ENCODE assay signal across 23 mouse cellular contexts in the genomic region with DNA sequence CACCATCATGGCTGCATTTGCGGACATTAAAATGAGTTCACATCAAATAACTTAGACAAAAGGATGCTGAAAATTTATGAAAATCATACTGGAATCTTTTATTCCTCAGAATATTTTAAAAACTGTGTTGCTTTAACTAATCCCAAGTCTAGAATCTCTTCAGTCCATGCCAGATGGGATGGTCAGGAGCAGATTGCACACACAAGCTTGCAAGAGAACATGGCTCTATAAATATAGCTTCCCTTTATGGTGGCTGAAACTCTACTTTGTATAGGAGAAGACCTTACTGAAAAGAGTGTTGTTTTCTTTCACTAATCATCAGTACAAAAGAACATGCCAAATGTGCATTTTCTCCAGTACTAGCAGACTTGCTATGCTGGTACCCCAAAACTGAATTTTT.
DNase-seq lines count a peak whose midpoint lies in the region; ATAC-seq and TF ChIP-seq lines count a peak whose summit lies in the region.
"Had no signal": no experiment of that assay in that cellular context is flagged by ENCODE, and none has a peak within 500 bp of the region (broad histone marks: within the 10 kb centered on the region; RNA-seq: fewer than 3 reads in every experiment).

No protein-coding gene starts in this region.

- WGBS in forebrain, postnatal 0 days, result 93% methylated on average over 1 of the region's 1 CpGs
- WGBS in forebrain, embryonic 13.5 days, result 91% methylated on average over 1 of the region's 1 CpGs

- no peaks in the 10 kb centered on the region for H3K36me3 ChIP-seq in forebrain, postnatal 0 days (ENCODE audit: insufficient read depth)
- H3K36me3 ChIP-seq in forebrain, embryonic 13.5 days (ENCODE audit: poor library complexity, severe bottlenecking), result no peaks in the 10 kb centered on the region
- H3K36me3 ChIP-seq: embryonic facial prominence, embryonic 13.5 days; forebrain, embryonic 15.5 days; limb, embryonic 12.5 days; liver, embryonic 13.5 days had no signal

- H3K4me1 ChIP-seq in forebrain, postnatal 0 days (ENCODE audit: insufficient read depth), result no peaks in the 10 kb centered on the region
- no peaks in the 10 kb centered on the region for H3K4me1 ChIP-seq in forebrain, embryonic 13.5 days
- H3K4me1 ChIP-seq: embryonic facial prominence, embryonic 13.5 days; forebrain, embryonic 15.5 days; limb, embryonic 12.5 days; liver, embryonic 13.5 days had no signal

- H3K9ac ChIP-seq in forebrain, postnatal 0 days, result no peak overlapping the region
- no peak overlapping the region for H3K9ac ChIP-seq in forebrain, embryonic 13.5 days
- H3K9ac ChIP-seq: embryonic facial prominence, embryonic 13.5 days; forebrain, embryonic 15.5 days; limb, embryonic 12.5 days; liver, embryonic 13.5 days had no signal

- no peak for TF ChIP-seq CTCF in forebrain, postnatal 0 days (IDR thresholded peaks at IDR 0.05; ENCODE audit: low read depth)
- TF ChIP-seq CTCF in left cerebral cortex, adult 2 months (IDR thresholded peaks at IDR 0.05), result no peak

- no peak overlapping the region for H3K4me2 ChIP-seq in forebrain, postnatal 0 days (ENCODE audit: low read depth)
- no peak overlapping the region for H3K4me2 ChIP-seq in forebrain, embryonic 13.5 days
- H3K4me2 ChIP-seq: embryonic facial prominence, embryonic 13.5 days; forebrain, embryonic 15.5 days; limb, embryonic 12.5 days; liver, embryonic 13.5 days; midbrain, embryonic 11.5 days had no signal

- intact Hi-C loops in left cerebral cortex, adult 2 months (cut with DNase I), result loop anchor here (5.0 kb wide), 2 partner anchors 572 to 882 kb away; partner anchors contain the start of gene Cnksr2
- intact Hi-C loops in gastrocnemius, postnatal 14 days (cut with DNase I; ENCODE audit: low total_unique reads), result no loop called here

- ATAC-seq in forebrain, postnatal 0 days, result peak; percentile 82
- no peak for ATAC-seq in forebrain, embryonic 13.5 days
- ATAC-seq: forebrain, embryonic 15.5 days; hindbrain, embryonic 16.5 days had no signal

- no peaks in the 10 kb centered on the region for H3K27me3 ChIP-seq in forebrain, postnatal 0 days (ENCODE audit: insufficient read depth, low read length)
- H3K27me3 ChIP-seq in forebrain, embryonic 13.5 days, result peaks cover 15% of the 10 kb centered on the region; the same call in 1 of the 2 replicates
- H3K27me3 ChIP-seq: forebrain, embryonic 15.5 days; liver, embryonic 13.5 days had no signal

- peak; percentile 46 for DNase-seq in forebrain, postnatal 0 days
- peak; percentile 38 to 49 for DNase-seq in frontal cortex, adult 2 months (ENCODE audit: extremely low spot score in 1 of 2, low spot score in 1 of 2)
- no peak for DNase-seq in left cerebral cortex, adult 2 months (ENCODE audit: extremely low spot score in 1 of 2, low spot score in 2 of 2)
- peak; percentile 5 for DNase-seq in right cerebral cortex, postnatal 14 days
- DNase-seq in gastrocnemius, postnatal 14 days, result no peak
- no peak for DNase-seq in liver
- no peak for DNase-seq in embryo, embryonic 9.5 days (ENCODE audit: extremely low spot score)
- DNase-seq: adrenal gland, adult 2 months; cerebellum, adult 9-10 months; gastrocnemius, postnatal 10 days; heart, adult 18-20 months; kidney, adult 11 months; liver, embryonic 13.5 days; thymus, postnatal 25 days had no signal

- no peak overlapping the region for H3K27ac ChIP-seq in forebrain, postnatal 0 days (ENCODE audit: low read depth, low read length)
- H3K27ac ChIP-seq in forebrain, embryonic 13.5 days, result no peak overlapping the region
- H3K27ac ChIP-seq in left cerebral cortex, adult 2 months, result peak overlapping the region; percentile 2
- H3K27ac ChIP-seq: embryonic facial prominence, embryonic 13.5 days; forebrain, embryonic 15.5 days; kidney, postnatal 0 days; limb, embryonic 12.5 days; liver, embryonic 13.5 days; macrophage; stomach, postnatal 0 days had no signal

- no peaks in the 10 kb centered on the region for H3K9me3 ChIP-seq in forebrain, postnatal 0 days (ENCODE audit: low read length)
- H3K9me3 ChIP-seq in forebrain, embryonic 13.5 days (replicated peaks), result no peaks in the 10 kb centered on the region
- H3K9me3 ChIP-seq: embryonic facial prominence, embryonic 13.5 days; forebrain, embryonic 15.5 days; limb, embryonic 12.5 days; liver, embryonic 13.5 days had no signal

- H3K4me3 ChIP-seq in forebrain, postnatal 0 days (ENCODE audit: low read depth, low read length), result no peak overlapping the region
- H3K4me3 ChIP-seq in forebrain, embryonic 13.5 days, result no peak overlapping the region
- no peak overlapping the region for H3K4me3 ChIP-seq in left cerebral cortex, adult 2 months
- H3K4me3 ChIP-seq: embryonic facial prominence, embryonic 13.5 days; forebrain, embryonic 15.5 days; limb, embryonic 12.5 days; liver, embryonic 13.5 days had no signal

Comparison
In these comparisons a context has a peak if more than half of its experiments do, and no peak if none do; other contexts are left out.
1. DNase-seq: peak in forebrain, postnatal 0 days (single experiment), frontal cortex, adult 2 months (2 of 2) and right cerebral cortex, postnatal 14 days (single experiment); none in left cerebral cortex, adult 2 months (0 of 2), gastrocnemius, postnatal 14 days (single experiment), liver (single experiment) and embryo, embryonic 9.5 days (single experiment).